8 mouse cellular contexts compared by ENCODE assay signal in the genomic region with DNA sequence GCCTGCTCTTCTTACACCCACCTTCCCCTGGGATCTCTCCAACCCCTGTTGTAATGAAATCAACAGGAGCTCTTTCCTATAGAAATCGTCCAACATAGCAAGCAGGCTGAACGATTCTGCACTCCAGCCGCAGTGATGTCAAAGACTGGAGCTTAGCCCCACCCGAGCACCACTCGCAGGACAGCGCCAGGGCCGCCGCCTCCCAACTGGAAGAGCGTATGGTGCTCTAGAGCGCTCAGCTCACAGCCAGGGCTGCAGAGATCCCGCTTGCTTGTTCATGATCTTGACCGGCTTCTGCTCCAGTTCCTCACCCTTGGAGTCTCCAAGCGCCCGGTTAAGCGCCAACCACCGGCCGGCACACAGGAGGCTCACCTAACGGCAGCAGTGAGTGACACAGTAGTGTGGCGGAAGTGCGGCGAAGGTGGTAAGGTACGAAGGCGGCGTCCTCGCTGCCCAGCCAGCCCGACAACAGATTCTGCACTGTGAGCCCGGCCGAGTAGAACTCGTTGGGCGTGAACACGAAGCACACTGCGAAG. TPM values are rescaled to one million over a fixed set of nuclear protein-coding genes. Genes with fewer than 3 reads are reported as not detected.
DNase-seq lines count a peak whose midpoint lies in the region; ATAC-seq and TF ChIP-seq lines count a peak whose summit lies in the region.

No protein-coding gene starts in this region.

- TF ChIP-seq POLR2A in limb, embryonic 14.5 days (IDR thresholded peaks at IDR 0.05; ENCODE audit: borderline replicate concordance, extremely low read depth, insufficient read depth, insufficient read length), result no peak

- peak overlapping the region; percentile 95 for H3K27ac ChIP-seq in heart, embryonic 10.5 days
- peak overlapping the region; percentile 23 for H3K27ac ChIP-seq in limb, embryonic 14.5 days (replicated peaks; ENCODE audit: low read depth, low read length)
- H3K27ac ChIP-seq in neural tube, embryonic 14.5 days (ENCODE audit: low read depth, low read length), result peak overlapping the region; percentile 98

- H3K36me3 ChIP-seq in heart, embryonic 10.5 days, result peaks cover 49% of the 10 kb centered on the region
- H3K36me3 ChIP-seq in E14TG2a.4 (ENCODE audit: insufficient read depth, low read length), result peaks cover 60% of the 10 kb centered on the region
- peaks cover 42% of the 10 kb centered on the region for H3K36me3 ChIP-seq in limb, embryonic 14.5 days (ENCODE audit: control insufficient read depth, insufficient read depth, low read length)
- H3K36me3 ChIP-seq in neural tube, embryonic 14.5 days (ENCODE audit: control insufficient read depth, insufficient read depth, low read length), result 0 out of 2 replicates have a peak, but pooled peaks cover 9% of the 10 kb centered on the region

- WGBS in heart, embryonic 10.5 days, result under 1% methylated on average over 32 of the region's 32 CpGs
- WGBS in limb, embryonic 14.5 days, result under 1% methylated on average over 32 of the region's 32 CpGs
- WGBS in neural tube, embryonic 14.5 days, result under 1% methylated on average over 32 of the region's 32 CpGs

- peaks cover 50% of the 10 kb centered on the region for H3K4me1 ChIP-seq in heart, embryonic 10.5 days
- peaks cover 62% of the 10 kb centered on the region for H3K4me1 ChIP-seq in E14TG2a.4 (replicated peaks; ENCODE audit: low read depth, low read length)
- peaks cover 13% of the 10 kb centered on the region for H3K4me1 ChIP-seq in limb, embryonic 14.5 days (ENCODE audit: control insufficient read depth, insufficient read depth, low read length)
- peaks cover 15% of the 10 kb centered on the region for H3K4me1 ChIP-seq in neural tube, embryonic 14.5 days (ENCODE audit: control insufficient read depth, insufficient read depth, low read length)

- no peak for DNase-seq in heart, embryonic 10.5 days (ENCODE audit: low spot score)
- no peak for DNase-seq in heart, adult 9 months (ENCODE audit: low spot score in 2 of 2)
- peak; percentile 25 for DNase-seq in limb, embryonic 14.5 days (ENCODE audit: low spot score)
- DNase-seq in testis, postnatal 14 days (ENCODE audit: low spot score), result no peak
- DNase-seq in left cerebral cortex, adult 18-20 months (ENCODE audit: low spot score in 2 of 2), result no peak

- no peaks in the 10 kb centered on the region for H3K27me3 ChIP-seq in heart, embryonic 10.5 days (ENCODE audit: insufficient read depth, poor library complexity, severe bottlenecking)
- no peaks in the 10 kb centered on the region for H3K27me3 ChIP-seq in E14TG2a.4 (ENCODE audit: insufficient read depth, low read length)
- H3K27me3 ChIP-seq in limb, embryonic 14.5 days (ENCODE audit: control insufficient read depth, insufficient read depth, low read length), result no peaks in the 10 kb centered on the region
- H3K27me3 ChIP-seq in neural tube, embryonic 14.5 days (ENCODE audit: control insufficient read depth, insufficient read depth, low read length), result no peaks in the 10 kb centered on the region

- H3K4me2 ChIP-seq in limb, embryonic 14.5 days (replicated peaks; ENCODE audit: low read depth, low read length, severe bottlenecking), result peak overlapping the region; percentile 86
- peak overlapping the region; percentile 91 for H3K4me2 ChIP-seq in neural tube, embryonic 14.5 days (ENCODE audit: low read depth, low read length)

- H3K4me3 ChIP-seq in heart, embryonic 10.5 days, result peak overlapping the region; percentile 93
- H3K4me3 ChIP-seq in E14TG2a.4 (replicated peaks; ENCODE audit: low read length), result peak overlapping the region; percentile 95
- H3K4me3 ChIP-seq in limb, embryonic 14.5 days (replicated peaks; ENCODE audit: low read length), result peak overlapping the region; percentile 68
- peak overlapping the region; percentile 66 for H3K4me3 ChIP-seq in neural tube, embryonic 14.5 days (ENCODE audit: low read depth, low read length)

- peak; percentile 53 for ATAC-seq in erythroblast, adult 5-6 weeks (replicated peaks; ENCODE audit: low FRiP score, poor library complexity, severe bottlenecking)
- ATAC-seq in limb, embryonic 14.5 days (ENCODE audit: low FRiP score, low read depth), result peak; percentile 7
- peak; percentile 36 for ATAC-seq in neural tube, embryonic 14.5 days (ENCODE audit: low read depth)

- H3K9ac ChIP-seq in limb, embryonic 14.5 days (ENCODE audit: low read depth, low read length, severe bottlenecking), result peak overlapping the region; percentile 40
- H3K9ac ChIP-seq in neural tube, embryonic 14.5 days (replicated peaks; ENCODE audit: low read depth, low read length), result peak overlapping the region; percentile 71

- no peak for TF ChIP-seq CTCF in E14TG2a.4 (conservative IDR thresholded peaks at IDR 0.05; ENCODE audit: low read length)

- no peaks in the 10 kb centered on the region for H3K9me3 ChIP-seq in heart, embryonic 10.5 days
- H3K9me3 ChIP-seq in E14TG2a.4 (ENCODE audit: low read length), result no peaks in the 10 kb centered on the region
- no peaks in the 10 kb centered on the region for H3K9me3 ChIP-seq in limb, embryonic 14.5 days (ENCODE audit: control insufficient read depth, low read length)
- H3K9me3 ChIP-seq in neural tube, embryonic 14.5 days (ENCODE audit: control insufficient read depth, low read length), result no peaks in the 10 kb centered on the region

RNA-seq across cellular contexts. Expression of a gene that starts 0.6 kb away (rescaled TPM):
- 185 and 235 TPM in 2 replicates for polyA plus RNA-seq in heart, embryonic 10.5 days (2016; fragmentation: Nextera tagmentation; extraction: Ambion mirVana)
- total RNA-seq in erythroblast, adult 5-6 weeks (2015; ENCODE audit: low replicate concordance), result 58.2 and 84.0 TPM in 2 replicates
- 72.4 and 139 TPM in 2 replicates for total RNA-seq in erythroblast, adult 5-6 weeks (2017; ENCODE audit: low replicate concordance)
- 84.3 and 103 TPM in 2 replicates for polyA plus RNA-seq in limb, embryonic 14.5 days (2012; rRNA removed)
- 147 and 154 TPM in 2 replicates for polyA plus RNA-seq in limb, embryonic 14.5 days (2014; fragmentation: Nextera tagmentation; extraction: Ambion mirVana)
- polyA plus RNA-seq in neural tube, embryonic 14.5 days (2014; fragmentation: Nextera tagmentation; extraction: Ambion mirVana), result 18.7 and 26.3 TPM in 2 replicates
- 1 to 10 TPM; 4.2 to 6.5 TPM for total RNA-seq in left cerebral cortex, adult 18-20 months (2021)

RNA-seq across cellular contexts. Expression of a gene that starts 0.9 kb away (rescaled TPM):
- 37.7 and 42.5 TPM in 2 replicates for polyA plus RNA-seq in heart, embryonic 10.5 days (2016; fragmentation: Nextera tagmentation; extraction: Ambion mirVana)
- 10.0 and 12.3 TPM in 2 replicates for total RNA-seq in erythroblast, adult 5-6 weeks (2015; ENCODE audit: low replicate concordance)
- 10.1 and 14.2 TPM in 2 replicates for total RNA-seq in erythroblast, adult 5-6 weeks (2017; ENCODE audit: low replicate concordance)
- polyA plus RNA-seq in limb, embryonic 14.5 days (2012; rRNA removed), result 49.9 and 68.5 TPM in 2 replicates
- 44.9 and 49.3 TPM in 2 replicates for polyA plus RNA-seq in limb, embryonic 14.5 days (2014; fragmentation: Nextera tagmentation; extraction: Ambion mirVana)
- 27.4 and 27.6 TPM in 2 replicates for polyA plus RNA-seq in neural tube, embryonic 14.5 days (2014; fragmentation: Nextera tagmentation; extraction: Ambion mirVana)
- 10 to 100 TPM; 26.8 to 28.0 TPM for total RNA-seq in left cerebral cortex, adult 18-20 months (2021)

RNA-seq across cellular contexts. Expression of a gene that starts 4.9 kb away (rescaled TPM):
- 173 and 225 TPM in 2 replicates for polyA plus RNA-seq in heart, embryonic 10.5 days (2016; fragmentation: Nextera tagmentation; extraction: Ambion mirVana)
- 123 and 133 TPM in 2 replicates for total RNA-seq in erythroblast, adult 5-6 weeks (2015; ENCODE audit: low replicate concordance)
- total RNA-seq in erythroblast, adult 5-6 weeks (2017; ENCODE audit: low replicate concordance), result 192 and 271 TPM in 2 replicates
- polyA plus RNA-seq in limb, embryonic 14.5 days (2012; rRNA removed), result 110 and 148 TPM in 2 replicates
- 190 and 199 TPM in 2 replicates for polyA plus RNA-seq in limb, embryonic 14.5 days (2014; fragmentation: Nextera tagmentation; extraction: Ambion mirVana)
- polyA plus RNA-seq in neural tube, embryonic 14.5 days (2014; fragmentation: Nextera tagmentation; extraction: Ambion mirVana), result 116 and 118 TPM in 2 replicates
- total RNA-seq in left cerebral cortex, adult 18-20 months (2021), result 10 to 100 TPM; 26.1 to 28.3 TPM

RNA-seq across cellular contexts. Expression of a gene that starts 27.6 kb away (rescaled TPM):
- 0.79 and 1.2 TPM in 2 replicates for polyA plus RNA-seq in heart, embryonic 10.5 days (2016; fragmentation: Nextera tagmentation; extraction: Ambion mirVana)
- total RNA-seq in erythroblast, adult 5-6 weeks (2015; ENCODE audit: low replicate concordance), result not detected in 2 replicates
- not detected in 2 replicates for total RNA-seq in erythroblast, adult 5-6 weeks (2017; ENCODE audit: low replicate concordance)
- 0.78 and 0.80 TPM in 2 replicates for polyA plus RNA-seq in limb, embryonic 14.5 days (2012; rRNA removed)
- 0.73 and 0.89 TPM in 2 replicates for polyA plus RNA-seq in limb, embryonic 14.5 days (2014; fragmentation: Nextera tagmentation; extraction: Ambion mirVana)
- 0.60 and 0.89 TPM in 2 replicates for polyA plus RNA-seq in neural tube, embryonic 14.5 days (2014; fragmentation: Nextera tagmentation; extraction: Ambion mirVana)
- total RNA-seq in left cerebral cortex, adult 18-20 months (2021), result 1 to 10 TPM in 1 of 2 experiments, under 1 TPM in 1; 0.67 to 1.1 TPM

RNA-seq across cellular contexts. Expression of a gene that starts 27.9 kb away (rescaled TPM):
- 65.4 and 67.4 TPM in 2 replicates for polyA plus RNA-seq in heart, embryonic 10.5 days (2016; fragmentation: Nextera tagmentation; extraction: Ambion mirVana)
- total RNA-seq in erythroblast, adult 5-6 weeks (2015; ENCODE audit: low replicate concordance), result 3.3 and 6.1 TPM in 2 replicates
- total RNA-seq in erythroblast, adult 5-6 weeks (2017; ENCODE audit: low replicate concordance), result 2.5 and 3.3 TPM in 2 replicates
- 34.0 and 44.5 TPM in 2 replicates for polyA plus RNA-seq in limb, embryonic 14.5 days (2012; rRNA removed)
- polyA plus RNA-seq in limb, embryonic 14.5 days (2014; fragmentation: Nextera tagmentation; extraction: Ambion mirVana), result 68.4 and 79.6 TPM in 2 replicates
- 26.8 and 35.0 TPM in 2 replicates for polyA plus RNA-seq in neural tube, embryonic 14.5 days (2014; fragmentation: Nextera tagmentation; extraction: Ambion mirVana)
- 10 to 100 TPM; 21.8 to 24.2 TPM for total RNA-seq in left cerebral cortex, adult 18-20 months (2021)

Comparison
In these comparisons a context has a peak if more than half of its experiments do, and no peak if none do; other contexts are left out.
1. H3K27ac ChIP-seq: peak in every context shown above with its lines; median percentile 98 in neural tube, embryonic 14.5 days; 95 in heart, embryonic 10.5 days; 23 in limb, embryonic 14.5 days.